Mouse (Mus musculus): Measurements from ENCODE around the gene Lpp. TPM values are rescaled to one million over a fixed set of nuclear protein-coding genes. Genes with fewer than 3 reads are reported as not detected.

Lpp gene
- total and polyA plus RNA-seq, 3 experiments = not detected

DNA sequence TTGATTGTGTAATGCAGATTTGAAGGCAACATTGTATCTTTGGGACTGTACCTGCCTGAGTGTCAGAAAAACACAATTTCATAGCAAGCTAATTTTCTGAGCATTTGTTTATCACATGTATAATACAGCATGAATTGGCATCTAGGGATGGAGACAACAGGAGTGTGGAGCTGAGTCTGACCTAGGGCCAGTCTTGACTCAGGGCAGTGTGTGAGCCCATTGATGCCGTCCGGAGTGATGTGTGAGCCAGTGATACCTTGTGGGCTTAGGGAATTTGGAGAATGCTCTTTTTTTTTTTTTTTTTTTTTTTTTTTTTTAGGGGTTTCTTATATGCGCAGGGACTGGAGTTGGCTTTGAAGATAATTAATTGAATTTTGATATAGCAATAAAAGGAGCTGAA, 174.3 kb downstream of the Lpp start:
- Histone ChIP-seq H3K27me3 (ENCODE audit: control insufficient read depth in 1 of 2, insufficient read depth in 2 of 2, low read length in 2 of 2) (no peaks in the 10 kb centered on the region), H3K4me1 (ENCODE audit: control insufficient read depth in 1 of 2, insufficient read depth in 2 of 2, low read length in 2 of 2) (no peaks in the 10 kb centered on the region)

DNA sequence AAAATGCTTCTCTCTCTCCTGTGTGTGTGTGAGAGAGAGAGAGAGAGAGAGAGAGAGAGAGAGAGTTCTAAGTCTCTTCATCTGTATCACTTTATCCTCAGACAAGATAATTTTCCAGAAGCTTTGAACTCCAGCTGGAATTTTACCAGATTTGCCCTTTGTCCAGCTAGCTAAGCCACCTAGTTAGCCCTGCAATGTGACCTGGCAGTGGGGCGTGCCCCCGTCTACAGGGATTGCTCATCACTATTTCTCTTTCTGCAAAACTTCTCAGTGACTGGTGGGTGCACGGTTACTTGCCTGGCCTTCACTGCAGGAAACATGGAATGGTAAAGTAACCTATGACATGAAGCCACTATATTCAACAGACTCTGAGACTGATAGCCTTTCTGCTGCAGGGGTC, 174.8 kb downstream of the Lpp start:
- H3K79me2 ChIP-seq (ENCODE audit: control insufficient read depth, insufficient read depth, low read length, poor library complexity) = no peaks in the 10 kb centered on the region
- no peaks in the 10 kb centered on the region for H3K4me1 ChIP-seq (ENCODE audit: control insufficient read depth in 1 of 2, insufficient read depth in 2 of 2, low read length in 2 of 2)
- no peaks in the 10 kb centered on the region for H3K36me3 ChIP-seq (ENCODE audit: control insufficient read depth in 1 of 2, insufficient read depth in 2 of 2, low read length in 2 of 2)
- no peaks in the 10 kb centered on the region for H3K9me3 ChIP-seq (replicated peaks; ENCODE audit: insufficient read depth, low read length)
- H3K27me3 ChIP-seq (ENCODE audit: control insufficient read depth in 1 of 2, insufficient read depth in 2 of 2, low read length in 2 of 2) = no peaks in the 10 kb centered on the region
- DNase-seq (ENCODE audit: low read depth, low spot score) = no peak
- TF ChIP-seq ZC3H11A (IDR thresholded peaks at IDR 0.05; ENCODE audit: low read depth, low read length) = no peak
- no peak for TF ChIP-seq ZKSCAN1 (IDR thresholded peaks at IDR 0.05; ENCODE audit: low read depth, low read length)
- H3K4me3 ChIP-seq (ENCODE audit: control insufficient read depth in 1 of 2, insufficient read depth in 1 of 2, low read depth in 2 of 2, low read length in 2 of 2) = no peak overlapping the region
- H3K27ac ChIP-seq (ENCODE audit: control insufficient read depth, low read depth, low read length) = no peak overlapping the region
- H3K9ac ChIP-seq (ENCODE audit: control insufficient read depth, low read depth, low read length, poor library complexity, severe bottlenecking) = no peak overlapping the region

More for the DNA sequence above, 174.3 kb downstream of the Lpp start:
- TF ChIP-seq MYB (IDR thresholded peaks at IDR 0.05; ENCODE audit: low read depth, low read length) (no peak), MAX (IDR thresholded peaks at IDR 0.05; ENCODE audit: low read length) (no peak), BHLHE40 (IDR thresholded peaks at IDR 0.05; ENCODE audit: borderline replicate concordance, low read depth, low read length) (no peak), MEF2A (IDR thresholded peaks at IDR 0.05; ENCODE audit: extremely low read depth, insufficient replicate concordance, low read depth, low read length, poor library complexity, severe bottlenecking) (no peak)
- Histone ChIP-seq H3K4me3 (ENCODE audit: control insufficient read depth in 1 of 2, insufficient read depth in 1 of 2, low read depth in 2 of 2, low read length in 2 of 2) (no peak overlapping the region), H3K9me3 (replicated peaks; ENCODE audit: insufficient read depth, low read length) (no peaks in the 10 kb centered on the region), H3K79me2 (ENCODE audit: control insufficient read depth, insufficient read depth, low read length, poor library complexity) (no peaks in the 10 kb centered on the region), H3K27ac (ENCODE audit: control insufficient read depth, low read depth, low read length) (no peak overlapping the region), H3K9ac (ENCODE audit: control insufficient read depth, low read depth, low read length, poor library complexity, severe bottlenecking) (no peak overlapping the region), H3K36me3 (ENCODE audit: control insufficient read depth in 1 of 2, insufficient read depth in 2 of 2, low read length in 2 of 2) (no peaks in the 10 kb centered on the region)
- no peak for DNase-seq (ENCODE audit: low read depth, low spot score)

DNA sequence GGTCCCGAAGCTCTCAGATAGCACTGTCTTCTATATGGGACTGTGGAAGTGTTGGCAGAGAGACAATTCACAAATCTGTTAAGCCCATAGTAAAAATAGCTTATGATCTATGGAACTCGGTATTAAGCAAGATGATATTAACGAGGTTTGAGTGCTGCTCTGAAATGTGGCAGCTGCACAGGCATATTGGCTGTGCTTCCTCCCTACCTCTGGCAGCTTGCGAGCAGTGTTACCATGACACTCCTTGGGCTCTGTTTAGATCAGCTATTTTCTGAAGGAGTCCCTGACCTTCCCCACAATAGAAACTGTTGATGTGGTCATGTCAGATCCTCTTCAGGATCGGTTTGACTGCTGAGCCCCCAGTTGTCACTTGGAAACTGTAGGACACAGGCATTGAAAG, 176.4 kb downstream of the Lpp start:
- no peak for TF ChIP-seq USF2 (IDR thresholded peaks at IDR 0.05; ENCODE audit: borderline replicate concordance in 1 of 2, insufficient read depth in 1 of 2, low read depth in 1 of 2, low read length in 2 of 2)
- no peak for TF ChIP-seq ETS1 (IDR thresholded peaks at IDR 0.05; ENCODE audit: low read depth, low read length)
- no peak for TF ChIP-seq HCFC1 (IDR thresholded peaks at IDR 0.05; ENCODE audit: low read depth, low read length)
- no peak for TF ChIP-seq CTCF (IDR thresholded peaks at IDR 0.05 in 2 of 3, conservative IDR thresholded peaks at IDR 0.05 in 1 of 3; ENCODE audit: control insufficient read depth in 1 of 3, insufficient read depth in 1 of 3, low read depth in 2 of 3, low read length in 3 of 3, poor library complexity in 1 of 3, severe bottlenecking in 1 of 3)
- no peak for TF ChIP-seq SIN3A (IDR thresholded peaks at IDR 0.05; ENCODE audit: low read length)
- no peak for TF ChIP-seq MEF2A (IDR thresholded peaks at IDR 0.05; ENCODE audit: extremely low read depth, insufficient replicate concordance, low read depth, low read length, poor library complexity, severe bottlenecking)
- no peak for TF ChIP-seq MYB (IDR thresholded peaks at IDR 0.05; ENCODE audit: low read depth, low read length)
- no peak for TF ChIP-seq NELFE (IDR thresholded peaks at IDR 0.05; ENCODE audit: low read depth, low read length)
- no peak for TF ChIP-seq JUND (IDR thresholded peaks at IDR 0.05; ENCODE audit: low read depth, low read length)
- TF ChIP-seq EP300 (IDR thresholded peaks at IDR 0.05; ENCODE audit: low read depth in 1 of 2, low read length in 2 of 2) = no peak
- TF ChIP-seq NRF1 (IDR thresholded peaks at IDR 0.05; ENCODE audit: insufficient read depth, low read depth, low read length, poor library complexity, severe bottlenecking) = no peak
- TF ChIP-seq GATA1 (IDR thresholded peaks at IDR 0.05; ENCODE audit: low read depth, low read length) = no peak
- TF ChIP-seq GABPA (IDR thresholded peaks at IDR 0.05; ENCODE audit: low read depth, low read length) = no peak
- no peak for TF ChIP-seq TCF12 (IDR thresholded peaks at IDR 0.05; ENCODE audit: low read depth, low read length)
- TF ChIP-seq POLR2AphosphoS2 (IDR thresholded peaks at IDR 0.05; ENCODE audit: low read length) = no peak
- TF ChIP-seq MAFK (IDR thresholded peaks at IDR 0.05; ENCODE audit: borderline replicate concordance, low read depth, low read length) = no peak
- no peak for TF ChIP-seq KAT2A (conservative IDR thresholded peaks at IDR 0.05; ENCODE audit: low read depth, low read length)
- TF ChIP-seq ZC3H11A (IDR thresholded peaks at IDR 0.05; ENCODE audit: low read depth, low read length) = no peak
- TF ChIP-seq POLR2A (IDR thresholded peaks at IDR 0.05; ENCODE audit: control insufficient read depth in 1 of 2, insufficient read depth in 1 of 2, low read depth in 1 of 2, low read length in 2 of 2, poor library complexity in 1 of 2) = no peak
- no peak for TF ChIP-seq ZMIZ1 (IDR thresholded peaks at IDR 0.05; ENCODE audit: low read depth, low read length)
- DNase-seq (ENCODE audit: low read depth, low spot score) = no peak
- Histone ChIP-seq H3K9ac (ENCODE audit: control insufficient read depth, low read depth, low read length, poor library complexity, severe bottlenecking) (no peak overlapping the region), H3K27me3 (ENCODE audit: control insufficient read depth in 1 of 2, insufficient read depth in 2 of 2, low read length in 2 of 2) (no peaks in the 10 kb centered on the region), H3K9me3 (replicated peaks; ENCODE audit: insufficient read depth, low read length) (no peaks in the 10 kb centered on the region), H3K27ac (ENCODE audit: control insufficient read depth, low read depth, low read length) (no peak overlapping the region), H3K4me3 (ENCODE audit: control insufficient read depth in 1 of 2, insufficient read depth in 1 of 2, low read depth in 2 of 2, low read length in 2 of 2) (no peak overlapping the region), H3K4me1 (ENCODE audit: control insufficient read depth in 1 of 2, insufficient read depth in 2 of 2, low read length in 2 of 2) (no peaks in the 10 kb centered on the region), H3K36me3 (ENCODE audit: control insufficient read depth in 1 of 2, insufficient read depth in 2 of 2, low read length in 2 of 2) (no peaks in the 10 kb centered on the region), H3K79me2 (ENCODE audit: control insufficient read depth, insufficient read depth, low read length, poor library complexity) (no peaks in the 10 kb centered on the region)
